Comparison of ENCODE assay signal across 8 mouse cellular contexts in the genomic region with DNA sequence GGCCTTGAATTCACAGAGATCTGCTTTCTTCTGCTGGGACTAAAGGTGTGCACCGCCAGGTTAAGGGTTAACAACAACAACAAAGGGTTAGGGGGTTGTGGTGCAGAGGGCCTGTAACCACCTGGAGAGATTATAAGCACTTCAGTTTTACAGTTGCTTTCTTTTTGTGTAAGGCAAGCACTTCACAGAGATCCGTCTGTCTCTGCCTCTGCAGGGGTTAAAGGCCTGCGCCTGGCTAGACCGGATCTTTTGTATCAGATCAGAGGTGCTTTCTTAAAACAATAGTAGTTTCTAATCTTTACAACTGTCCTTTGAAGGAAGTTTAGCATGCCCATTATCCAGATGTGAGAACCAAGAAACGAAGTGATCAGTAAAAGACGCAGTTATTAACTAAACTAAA. TPM values are rescaled to one million over a fixed set of nuclear protein-coding genes. Genes with fewer than 3 reads are reported as not detected.
DNase-seq lines count a peak whose midpoint lies in the region; ATAC-seq and TF ChIP-seq lines count a peak whose summit lies in the region.

No protein-coding gene starts in this region.

- TF ChIP-seq CTCF in kidney, adult 2 months (conservative IDR thresholded peaks at IDR 0.05; ENCODE audit: insufficient read depth, insufficient read length, low read depth, low read length) = no peak
- no peak for TF ChIP-seq CTCF in hindbrain, postnatal 0 days (IDR thresholded peaks at IDR 0.05; ENCODE audit: low read depth)

- H3K36me3 ChIP-seq in kidney, adult 2 months (ENCODE audit: control insufficient read depth, insufficient read depth, low read length) = no peaks in the 10 kb centered on the region
- H3K36me3 ChIP-seq in hindbrain, postnatal 0 days (ENCODE audit: insufficient read depth, low read length) = no peaks in the 10 kb centered on the region
- H3K36me3 ChIP-seq in neural tube, embryonic 12.5 days = peaks cover 6% of the 10 kb centered on the region

- peak overlapping the region; percentile 62 for H3K9ac ChIP-seq in hindbrain, postnatal 0 days (replicated peaks; ENCODE audit: low read length)
- no peak overlapping the region for H3K9ac ChIP-seq in neural tube, embryonic 12.5 days

- H3K4me2 ChIP-seq in hindbrain, postnatal 0 days (ENCODE audit: low read depth, low read length) = peak overlapping the region; percentile 59
- peak overlapping the region; percentile 59 for H3K4me2 ChIP-seq in neural tube, embryonic 12.5 days (replicated peaks)

- TF ChIP-seq POLR2A in kidney, adult 2 months (IDR thresholded peaks at IDR 0.05; ENCODE audit: low read depth, low read length) = no peak

- peak; percentile 41 for ATAC-seq in activated CD4-positive, CD25-positive, alpha-beta regulatory T cell, adult 4 months
- no peak for ATAC-seq in hindbrain, postnatal 0 days
- ATAC-seq in neural tube, embryonic 12.5 days (ENCODE audit: low FRiP score, low read depth) = peak; percentile 32

- DNase-seq in kidney, adult 2 months = no peak
- no peak for DNase-seq in kidney, postnatal 25 days
- no peak for DNase-seq in hindbrain, postnatal 0 days (ENCODE audit: low spot score)
- DNase-seq in ovary, postnatal 10 days (ENCODE audit: low spot score) = no peak
- no peak for DNase-seq in ovary, adult 18-20 months (ENCODE audit: low spot score)
- DNase-seq in cerebellum, adult 11 months = no peak

- H3K4me3 ChIP-seq in kidney, adult 2 months (ENCODE audit: insufficient read depth, low read depth, low read length) = peak overlapping the region; percentile 49; the same call in 1 of the 2 replicates
- peak overlapping the region; percentile 49 for H3K4me3 ChIP-seq in hindbrain, postnatal 0 days (ENCODE audit: low read length)
- peak overlapping the region; percentile 50; the same call in 1 of the 2 replicates for H3K4me3 ChIP-seq in neural tube, embryonic 12.5 days

- H3K27me3 ChIP-seq in kidney, adult 2 months (replicated peaks; ENCODE audit: control insufficient read depth, insufficient read depth, low read length) = no peaks in the 10 kb centered on the region
- no peaks in the 10 kb centered on the region for H3K27me3 ChIP-seq in hindbrain, postnatal 0 days (ENCODE audit: insufficient read depth, low read length)
- H3K27me3 ChIP-seq in neural tube, embryonic 12.5 days (replicated peaks) = no peaks in the 10 kb centered on the region

- no peaks in the 10 kb centered on the region for H3K9me3 ChIP-seq in hindbrain, postnatal 0 days (ENCODE audit: low read length)
- no peaks in the 10 kb centered on the region for H3K9me3 ChIP-seq in neural tube, embryonic 12.5 days

- 25% methylated on average over 6 of the region's 6 CpGs for WGBS in kidney, adult 2 months
- WGBS in hindbrain, postnatal 0 days = 31% methylated on average over 6 of the region's 6 CpGs
- WGBS in neural tube, embryonic 12.5 days = 26% methylated on average over 6 of the region's 6 CpGs

- no peaks in the 10 kb centered on the region; the same call in 1 of the 2 replicates for H3K4me1 ChIP-seq in kidney, adult 2 months (ENCODE audit: control insufficient read depth, insufficient read depth, low read length)
- H3K4me1 ChIP-seq in hindbrain, postnatal 0 days (ENCODE audit: insufficient read depth, low read length) = no peaks in the 10 kb centered on the region
- H3K4me1 ChIP-seq in neural tube, embryonic 12.5 days = no peaks in the 10 kb centered on the region

- H3K27ac ChIP-seq in kidney, adult 2 months (ENCODE audit: insufficient read depth, low read depth, low read length) = no peak overlapping the region
- peak overlapping the region; percentile 73; the same call in 1 of the 2 replicates for H3K27ac ChIP-seq in hindbrain, postnatal 0 days
- no peak overlapping the region for H3K27ac ChIP-seq in neural tube, embryonic 12.5 days

RNA-seq across cellular contexts. Expression of a gene that starts 0.4 kb away (rescaled TPM):
- 77.2 and 82.6 TPM in 2 replicates for polyA plus RNA-seq in kidney, adult 2 months (2012; rRNA removed)
- polyA plus RNA-seq in activated CD4-positive, CD25-positive, alpha-beta regulatory T cell, adult 4 months (2017; shearing (Covaris generic)) = 10 to 100 TPM; 61.4 to 95.8 TPM
- 50.0 and 64.9 TPM in 2 replicates for total RNA-seq in hindbrain, postnatal 0 days (2014; rRNA removed)
- 19.0 TPM in 2 replicates for polyA plus RNA-seq in hindbrain, postnatal 0 days (2015; fragmentation: Nextera tagmentation; extraction: Ambion mirVana)
- 29.0 and 40.2 TPM in 2 replicates for polyA plus RNA-seq in neural tube, embryonic 12.5 days (2016; fragmentation: Nextera tagmentation; extraction: Ambion mirVana)

RNA-seq across cellular contexts. Expression of a gene that starts 4.6 kb away (rescaled TPM):
- not detected in 2 replicates for polyA plus RNA-seq in kidney, adult 2 months (2012; rRNA removed)
- polyA plus RNA-seq in activated CD4-positive, CD25-positive, alpha-beta regulatory T cell, adult 4 months (2017; shearing (Covaris generic)) = not detected
- not detected in 2 replicates for total RNA-seq in hindbrain, postnatal 0 days (2014; rRNA removed)
- polyA plus RNA-seq in hindbrain, postnatal 0 days (2015; fragmentation: Nextera tagmentation; extraction: Ambion mirVana) = not detected in 2 replicates
- not detected in 2 replicates for polyA plus RNA-seq in neural tube, embryonic 12.5 days (2016; fragmentation: Nextera tagmentation; extraction: Ambion mirVana)

RNA-seq across cellular contexts. Expression of a gene that starts 5.4 kb away (rescaled TPM):
- 7.2 and 21.4 TPM in 2 replicates for polyA plus RNA-seq in kidney, adult 2 months (2012; rRNA removed)
- polyA plus RNA-seq in activated CD4-positive, CD25-positive, alpha-beta regulatory T cell, adult 4 months (2017; shearing (Covaris generic)) = 1,000 to 10,000 TPM; 1,410 to 1,592 TPM
- 1.7 and 2.7 TPM in 2 replicates for total RNA-seq in hindbrain, postnatal 0 days (2014; rRNA removed)
- polyA plus RNA-seq in hindbrain, postnatal 0 days (2015; fragmentation: Nextera tagmentation; extraction: Ambion mirVana) = 5.1 and 5.8 TPM in 2 replicates
- polyA plus RNA-seq in neural tube, embryonic 12.5 days (2016; fragmentation: Nextera tagmentation; extraction: Ambion mirVana) = 3.8 and 5.0 TPM in 2 replicates

RNA-seq across cellular contexts. Expression of a gene that starts 9.6 kb away (rescaled TPM):
- not detected in 2 replicates for polyA plus RNA-seq in kidney, adult 2 months (2012; rRNA removed)
- polyA plus RNA-seq in activated CD4-positive, CD25-positive, alpha-beta regulatory T cell, adult 4 months (2017; shearing (Covaris generic)) = 1 to 10 TPM; 2.8 to 3.5 TPM
- not detected in 2 replicates for total RNA-seq in hindbrain, postnatal 0 days (2014; rRNA removed)
- polyA plus RNA-seq in hindbrain, postnatal 0 days (2015; fragmentation: Nextera tagmentation; extraction: Ambion mirVana) = not detected in 2 replicates
- not detected in 2 replicates for polyA plus RNA-seq in neural tube, embryonic 12.5 days (2016; fragmentation: Nextera tagmentation; extraction: Ambion mirVana)

RNA-seq across cellular contexts. Expression of a gene that starts 19.1 kb away (rescaled TPM):
- 37.1 and 42.2 TPM in 2 replicates for polyA plus RNA-seq in kidney, adult 2 months (2012; rRNA removed)
- 1 to 10 TPM; 3.5 to 4.3 TPM for polyA plus RNA-seq in activated CD4-positive, CD25-positive, alpha-beta regulatory T cell, adult 4 months (2017; shearing (Covaris generic))
- 16.9 and 21.4 TPM in 2 replicates for total RNA-seq in hindbrain, postnatal 0 days (2014; rRNA removed)
- 0.63 and 0.93 TPM in 2 replicates for polyA plus RNA-seq in hindbrain, postnatal 0 days (2015; fragmentation: Nextera tagmentation; extraction: Ambion mirVana)
- 1.5 and 1.7 TPM in 2 replicates for polyA plus RNA-seq in neural tube, embryonic 12.5 days (2016; fragmentation: Nextera tagmentation; extraction: Ambion mirVana)

Comparison
In these comparisons a context has a peak if more than half of its experiments do, and no peak if none do; other contexts are left out.
1. RNA of a gene that starts 5.4 kb away (polyA plus RNA-seq): 1,410 to 1,592 TPM in activated CD4-positive, CD25-positive, alpha-beta regulatory T cell, adult 4 months; 7.2 to 21.4 TPM in kidney, adult 2 months, 5.1 to 5.8 TPM in hindbrain, postnatal 0 days and 3.8 to 5.0 TPM in neural tube, embryonic 12.5 days; every median in the first group is over 10 times any median in the second.
2. Peak in every context shown above with its lines, with median percentiles within 50 percentile points of each other: H3K4me3 ChIP-seq.